Mouse (Mus musculus) layer of hippocampus, adult 9-10 months (tissue): ENCODE data around the gene Trim9.

ENCODE experiments used
- DNase-seq: peaks from one replicate; pipeline ENCODE4 v3.0.0; 2022; ENCODE audit warnings: low spot score

Trim9 gene

GRCm38 (mm10) chr12:70251210-70251884 is 96.1 kb downstream of the Trim9 start:
- no peak for DNase-seq

DNA sequence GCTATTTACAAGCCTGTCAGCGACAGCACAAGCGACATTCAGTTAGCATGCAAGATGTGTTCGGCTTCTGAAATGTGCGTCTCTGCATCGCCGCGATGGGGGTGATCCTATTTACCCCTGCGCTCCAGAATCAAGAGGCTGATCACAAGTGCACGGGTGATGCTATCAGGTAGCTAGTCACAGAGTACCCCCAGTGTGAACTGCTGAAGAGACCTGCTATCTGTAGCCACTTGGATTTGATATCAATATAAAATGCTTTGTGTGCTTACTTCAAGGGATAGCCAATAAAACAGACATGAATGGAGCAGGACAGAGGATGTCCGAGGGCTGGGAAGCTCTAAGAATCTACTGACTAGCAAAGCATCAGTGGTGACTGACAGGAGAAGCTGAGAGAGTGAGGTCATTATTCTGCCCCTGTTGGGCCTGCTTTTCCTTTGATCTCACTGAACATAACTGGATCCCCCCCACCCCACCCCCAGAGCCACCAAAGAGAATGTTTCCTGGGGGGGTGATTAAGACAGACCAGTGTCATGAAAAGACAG is 97.7 kb downstream of the Trim9 start:
- no peak for DNase-seq

DNA sequence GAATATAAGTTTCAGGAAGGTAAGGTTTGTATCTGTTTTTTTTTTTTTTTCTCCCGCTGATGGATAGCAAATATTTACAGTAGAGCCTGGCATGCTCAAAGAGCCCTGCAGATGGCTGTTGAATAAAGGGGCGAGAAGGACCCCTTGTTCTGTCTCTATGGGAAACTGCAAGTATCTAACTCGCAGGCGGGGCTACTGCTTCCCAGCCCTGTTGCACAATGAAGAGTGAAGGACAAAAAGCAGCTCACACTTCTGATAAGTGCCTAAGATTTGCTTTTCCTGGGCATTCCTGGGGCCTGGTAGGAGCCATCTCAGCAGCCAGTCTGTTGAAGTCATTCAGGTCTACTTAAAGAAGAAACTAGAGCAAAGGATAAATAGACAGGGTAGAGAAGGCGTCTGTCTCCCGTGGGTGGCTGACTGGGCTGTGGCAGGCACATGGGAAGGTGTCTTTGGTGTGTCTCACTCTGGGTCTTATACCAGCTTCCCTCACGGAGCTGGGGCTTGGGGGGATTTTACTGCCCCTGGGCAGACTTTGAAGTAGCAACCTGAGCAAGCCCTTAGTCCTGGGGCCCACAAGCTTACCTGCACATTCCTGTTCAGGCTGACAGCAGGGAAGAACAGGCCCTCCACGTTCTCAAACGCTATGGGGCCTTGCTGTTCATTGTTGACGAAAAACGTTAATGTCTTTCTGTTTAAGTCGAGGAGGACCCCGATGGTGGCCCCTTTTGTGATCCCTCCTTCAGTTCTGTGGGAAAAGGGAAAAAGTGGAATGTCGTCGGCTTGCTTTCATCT is 99.5 kb downstream of the Trim9 start:
- DNase-seq = no peak

GRCm38 (mm10) chr12:70242550-70242949 is 104.9 kb downstream of the Trim9 start:
- DNase-seq = no peak

- no peak for DNase-seq
These were observed 107.7 kb downstream of the Trim9 start for GRCm38 (mm10) chr12:70239741-70240140.

DNA sequence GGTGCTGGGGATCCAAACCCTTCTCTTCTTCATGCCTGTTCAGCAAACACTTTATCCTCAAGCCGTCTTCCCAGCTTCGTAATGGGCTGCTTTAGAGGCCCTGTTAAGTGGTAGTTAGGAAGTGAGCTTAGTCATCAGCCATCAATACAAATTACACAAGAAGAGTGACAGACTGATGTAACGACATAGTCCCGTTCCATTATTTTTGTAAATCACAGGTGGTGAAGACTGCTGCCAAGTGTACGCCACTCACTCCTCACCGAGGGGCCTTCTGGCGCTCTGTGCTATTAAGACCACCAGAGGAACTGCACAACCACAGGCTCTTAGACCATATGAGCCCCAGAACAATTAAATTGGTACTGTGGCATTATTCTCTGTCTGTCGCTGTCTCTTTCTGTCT is 108.8 kb downstream of the Trim9 start:
- no peak for DNase-seq

DNA sequence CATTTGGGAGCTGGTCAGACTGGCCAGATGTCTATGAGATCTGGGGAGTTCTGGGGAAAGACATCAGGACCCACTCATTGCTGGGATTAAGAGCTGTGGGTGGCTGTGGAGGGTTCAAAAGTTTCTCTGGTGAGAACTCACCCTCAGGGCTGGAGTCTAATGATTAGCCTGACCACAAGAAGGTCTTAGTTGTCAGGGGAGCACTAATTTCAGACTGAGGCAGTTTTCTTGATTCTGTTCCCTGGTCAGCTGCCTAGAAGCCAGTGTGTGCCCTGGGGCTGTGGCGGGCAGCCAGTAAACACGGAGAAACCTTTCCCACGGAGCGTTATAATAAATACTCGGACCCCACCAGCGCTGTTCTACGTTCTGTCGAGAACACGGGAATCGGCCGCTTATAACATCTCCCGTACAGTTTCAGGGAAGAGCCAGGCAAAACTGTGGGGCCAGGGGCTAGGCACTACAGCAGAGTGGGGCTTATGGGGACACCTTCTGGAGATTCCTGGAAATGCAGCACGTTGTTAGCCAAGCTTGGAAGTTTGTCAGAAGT is 112.4 kb downstream of the Trim9 start:
- no peak for DNase-seq

DNA sequence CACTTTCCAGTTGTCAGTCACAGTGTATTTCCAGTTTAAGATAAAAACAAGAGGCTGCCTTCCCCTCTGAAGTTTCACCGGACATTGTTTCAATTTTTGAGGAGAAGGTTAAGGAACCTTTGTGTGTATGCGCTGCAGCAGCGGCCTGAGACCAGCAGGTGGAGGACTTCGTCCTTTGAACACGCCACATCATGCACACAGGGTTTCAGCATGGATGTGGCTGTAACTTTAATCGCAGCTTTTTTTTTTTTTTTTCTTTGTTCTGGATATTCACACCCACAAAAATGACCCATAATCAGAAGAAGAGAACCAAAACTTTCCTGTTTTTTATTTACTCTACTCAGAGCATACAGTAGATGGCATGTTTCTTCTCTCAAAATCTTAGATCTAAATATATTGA is 113.0 kb downstream of the Trim9 start:
- no peak for DNase-seq

DNA sequence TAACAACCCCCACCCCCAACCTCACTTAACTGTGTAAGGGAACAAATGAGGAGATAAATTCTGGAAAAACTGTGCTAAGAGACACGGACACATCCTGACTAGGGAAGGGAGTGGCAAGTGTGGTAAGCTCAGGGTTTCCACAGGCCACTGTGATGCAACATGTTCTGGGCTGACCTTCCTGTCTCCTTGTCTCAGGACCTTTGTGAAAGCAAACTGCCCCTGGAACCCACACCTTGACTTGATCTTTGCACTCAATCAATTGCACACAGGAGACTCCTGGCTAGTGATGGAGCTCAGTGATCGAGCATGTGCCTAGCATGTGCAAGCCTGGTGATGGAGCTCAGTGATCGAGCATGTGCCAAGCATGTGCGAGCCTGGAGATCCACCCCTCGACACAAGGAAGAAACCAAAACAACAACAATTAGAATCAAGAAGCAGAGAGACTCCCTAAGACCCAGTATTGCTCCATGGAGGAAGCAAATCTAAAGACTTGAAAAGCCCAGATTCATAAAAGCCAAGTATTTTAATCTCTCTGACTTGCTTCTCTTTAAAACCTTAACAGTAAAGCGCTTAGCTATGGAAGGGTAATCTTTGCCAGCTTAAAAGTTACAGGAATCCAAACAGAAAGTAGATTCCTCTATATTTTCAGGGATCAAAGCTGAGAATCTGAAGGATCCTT is 113.6 kb downstream of the Trim9 start:
- DNase-seq = no peak

DNA sequence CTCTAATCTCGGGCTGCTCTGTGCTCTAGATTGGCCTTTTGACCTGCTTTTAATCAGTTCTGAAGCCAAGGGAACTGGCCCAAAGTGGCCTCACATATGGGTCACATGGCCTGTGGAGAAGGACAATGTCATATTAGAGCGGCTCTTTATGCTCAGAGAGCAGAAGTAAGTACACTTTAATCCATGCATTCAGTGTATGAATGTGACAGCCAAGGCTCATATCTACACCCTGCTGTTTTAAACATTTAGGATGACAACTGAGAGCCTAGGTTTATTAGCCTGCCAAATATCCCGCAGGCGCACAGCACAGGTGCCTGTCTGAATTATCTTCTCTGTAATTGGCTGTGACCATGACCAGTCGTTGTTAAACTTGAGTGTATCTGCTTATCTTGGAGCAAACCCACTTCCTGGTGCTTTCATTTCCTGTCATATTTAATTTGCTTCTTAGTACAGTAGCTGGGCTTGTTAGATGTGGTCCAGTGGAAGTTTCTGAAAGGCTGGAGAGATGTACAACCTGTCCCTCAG is 115.3 kb downstream of the Trim9 start:
- DNase-seq = no peak

- DNase-seq = no peak
These were observed 116.1 kb downstream of the Trim9 start, which contains the start of gene Pygl for GRCm38 (mm10) chr12:70231294-70231693. TSS of gene Pygl (minus strand) at chr12:70231488.

GRCm38 (mm10) chr12:70228155-70228554 is 119.3 kb downstream of the Trim9 start:
- no peak for DNase-seq

GRCm38 (mm10) chr12:70227121-70227932 is 120.1 kb downstream of the Trim9 start:
- DNase-seq = no peak

DNA sequence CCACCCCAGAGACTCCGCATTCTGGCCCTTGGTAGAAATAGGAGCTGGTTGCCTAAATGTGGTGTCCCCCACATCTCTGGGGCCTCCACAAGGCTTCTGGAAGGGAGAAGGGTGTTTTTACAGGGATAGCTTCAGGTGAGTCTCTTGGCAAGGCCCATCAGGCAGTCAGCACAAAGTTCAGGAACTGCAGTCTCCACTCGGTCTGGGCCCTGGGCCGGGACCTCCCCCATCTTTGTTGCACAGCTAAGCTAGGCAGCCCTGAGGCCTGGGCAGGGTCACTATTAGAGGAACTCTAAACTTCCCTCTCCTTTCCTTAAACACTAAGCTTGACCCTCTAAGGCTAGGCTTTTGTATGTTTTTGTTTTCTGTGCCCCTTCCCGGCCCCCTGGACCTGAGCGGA is 120.8 kb downstream of the Trim9 start:
- no peak for DNase-seq

- no peak for DNase-seq
These were observed 124.1 kb downstream of the Trim9 start for GRCm38 (mm10) chr12:70223331-70223730.

- no peak for DNase-seq
These were observed 126.0 kb downstream of the Trim9 start for GRCm38 (mm10) chr12:70221425-70221824.

- DNase-seq = no peak
These were observed 128.4 kb downstream of the Trim9 start for GRCm38 (mm10) chr12:70218795-70219540.

DNA sequence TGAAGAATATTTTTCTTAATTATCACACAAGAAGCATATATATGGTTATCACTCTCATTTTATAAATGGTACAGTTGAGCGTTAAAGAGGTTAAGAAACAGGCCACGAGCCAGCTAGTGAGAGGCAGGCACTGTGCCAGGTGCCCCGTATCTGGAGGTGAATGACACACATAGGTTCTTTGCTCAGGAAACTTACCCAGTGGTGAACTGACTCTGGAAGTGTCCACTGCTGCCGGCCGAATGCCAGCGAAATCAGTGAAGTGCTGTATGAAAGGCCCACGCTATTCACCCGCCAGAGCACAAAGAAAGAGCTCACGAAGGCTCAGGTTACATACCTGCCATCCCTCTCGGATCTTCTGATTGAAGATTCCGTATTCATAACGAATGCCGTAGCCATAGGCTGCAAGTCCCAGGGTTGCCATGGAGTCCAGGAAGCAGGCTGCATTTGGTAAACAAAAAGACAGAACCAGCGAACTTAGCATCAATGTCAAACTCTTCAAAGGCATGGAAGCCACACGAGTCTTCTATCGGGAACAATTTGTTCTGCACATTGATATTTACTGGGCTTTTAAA is 131.1 kb downstream of the Trim9 start:
- DNase-seq = no peak

- DNase-seq = no peak
These were observed 133.1 kb downstream of the Trim9 start for GRCm38 (mm10) chr12:70214281-70214680.

DNA sequence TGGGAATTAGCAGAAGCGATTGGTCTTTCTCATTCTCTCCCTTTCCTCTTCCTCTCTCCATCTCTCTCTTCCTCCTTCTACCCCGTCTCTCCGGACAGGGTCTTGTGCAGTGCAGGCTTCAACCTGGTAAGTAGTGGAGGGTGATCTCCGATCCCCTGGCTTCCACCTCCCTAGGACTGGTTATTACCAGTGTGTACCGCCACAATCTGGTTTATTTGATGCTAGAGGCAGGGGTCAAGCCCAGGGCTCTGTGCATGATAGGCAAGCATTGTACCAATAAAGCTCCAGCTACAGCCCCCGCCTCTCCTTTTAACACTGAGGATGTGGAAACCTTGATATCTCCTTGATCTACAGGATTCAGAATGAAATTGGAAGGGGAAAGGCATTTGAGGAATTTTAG is 133.8 kb downstream of the Trim9 start:
- no peak for DNase-seq
